Mouse (Mus musculus) megakaryocyte, embryonic 14.5 days (primary cell): Measurements from ENCODE around the gene Fmo4.

ENCODE experiments used
- FLI1 ChIP-seq: IDR thresholded peaks from 2 replicates; pipeline ENCODE4 v1.6.1; 2012; ENCODE audit warnings: low read length, inconsistent platforms, mixed read lengths
- GATA1 ChIP-seq: IDR thresholded peaks from 3 replicates; pipeline ENCODE4 v1.6.1; 2012; ENCODE audit warnings: mixed read lengths, low read length, inconsistent platforms, borderline replicate concordance

GRCm38 (mm10) chr1:162807441-162807840, 6.3 kb downstream of the Fmo4 start:
- TF ChIP-seq GATA1 (no peak), FLI1 (no peak)
